Mouse (Mus musculus): ENCODE results near the gene Rab3d.

The Rab3d gene

GRCm38 (mm10) chr9:21918035-21918592 is at the start of gene Rab3d:
Gene Rab3d, minus strand, starts transcription at chr9:21918192.
- peak; percentile 99 for DNase-seq

DNA sequence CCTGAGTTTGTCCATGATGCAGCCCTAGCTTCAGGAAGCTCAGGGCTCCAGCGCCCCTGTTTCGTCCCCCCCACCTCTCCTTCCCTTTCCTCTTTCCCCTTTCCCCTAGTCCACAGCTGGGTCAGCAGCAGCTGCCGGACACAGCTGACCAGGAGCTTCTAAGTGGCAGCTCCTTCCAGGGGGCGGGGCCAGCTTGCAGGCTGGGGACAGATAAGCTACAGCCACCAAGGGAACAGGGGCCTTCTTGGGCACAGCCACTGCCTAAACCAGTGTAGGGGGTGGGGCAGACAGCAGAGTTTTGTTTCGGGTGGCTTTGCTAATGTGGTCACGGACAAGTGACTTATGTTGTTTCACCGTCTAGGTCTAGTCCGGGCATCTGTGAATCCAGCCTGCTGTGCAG is 45.4 kb upstream of the Rab3d start, which contains the start of gene Epor:
TSS of gene Epor (minus strand) at position 90 of the 400 bp plus-strand sequence.
- peak; percentile 96 for DNase-seq

DNA sequence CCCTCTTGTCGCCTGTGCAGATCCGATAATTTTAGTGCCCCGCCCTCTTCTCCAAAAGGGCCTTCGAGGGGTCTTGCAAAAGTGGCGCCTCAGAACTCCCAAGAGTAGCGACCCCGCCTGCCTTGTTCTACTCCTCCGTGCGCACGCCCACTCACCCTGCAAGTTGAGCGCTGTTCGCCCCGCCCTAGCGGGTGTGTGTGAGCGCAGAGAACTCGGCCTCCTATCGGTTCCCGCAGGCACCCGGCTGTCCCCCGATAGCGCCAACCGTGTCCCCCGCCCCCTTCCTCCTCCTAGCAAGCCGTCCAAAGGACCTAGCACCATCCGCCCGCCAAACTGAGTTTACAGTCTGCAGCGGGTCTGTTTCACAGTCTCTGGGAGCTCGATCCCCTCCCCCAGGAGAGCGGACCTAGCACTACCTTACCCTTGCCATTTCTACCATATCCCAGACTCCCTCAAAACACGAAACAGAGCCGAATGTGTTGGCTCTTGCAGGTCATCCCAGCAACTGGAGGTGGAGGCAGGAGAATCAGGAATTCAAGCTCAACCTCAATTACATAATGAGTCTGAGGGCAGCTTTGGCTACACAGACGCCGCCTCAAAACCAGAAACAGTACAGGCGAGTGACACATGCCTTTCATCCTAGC is 44.5 kb upstream of the Rab3d start:
- peak; percentile 99 for DNase-seq

GRCm38 (mm10) chr9:21962010-21962409 is 44.0 kb upstream of the Rab3d start:
- DNase-seq, result no peak

DNA sequence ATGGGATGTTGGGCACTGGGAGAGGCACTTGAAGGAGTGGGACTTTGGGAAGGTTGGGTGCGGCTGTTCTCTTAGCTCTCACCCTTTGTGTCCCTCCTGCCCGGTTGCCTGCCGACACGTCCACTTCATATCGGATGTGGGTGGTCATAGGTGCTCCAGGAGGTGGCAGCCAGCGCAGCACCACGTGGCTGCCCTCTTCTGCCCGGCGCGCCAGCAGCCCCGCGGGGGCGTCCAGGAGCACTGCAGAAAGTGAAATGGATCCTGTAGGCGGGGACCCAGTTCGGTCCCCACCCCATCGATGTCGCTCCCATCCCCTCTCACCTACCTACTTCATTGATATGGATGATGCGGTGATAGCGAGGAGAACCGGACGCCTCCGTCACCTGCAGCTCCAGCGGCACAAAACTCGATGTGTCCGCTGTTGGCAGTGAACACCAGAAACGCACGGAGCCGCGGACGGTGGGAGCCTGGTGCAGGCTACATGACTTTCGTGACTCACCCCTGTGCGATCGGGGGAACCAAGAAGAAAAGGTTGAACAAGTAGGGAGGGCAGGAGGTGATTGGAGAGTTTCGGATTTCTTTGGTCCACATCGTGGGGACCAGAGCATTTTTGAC is 43.5 kb upstream of the Rab3d start:
- peak; percentile 72 for DNase-seq

- peak; percentile 59 for DNase-seq
These were observed 42.7 kb upstream of the Rab3d start for GRCm38 (mm10) chr9:21960558-21961208.

- no peak for DNase-seq
These were observed 42.1 kb upstream of the Rab3d start for GRCm38 (mm10) chr9:21960135-21960534.

- no peak for DNase-seq
These were observed 41.3 kb upstream of the Rab3d start for GRCm38 (mm10) chr9:21959244-21959643.

GRCm38 (mm10) chr9:21958372-21958771 is 40.4 kb upstream of the Rab3d start:
- DNase-seq, result no peak

DNA sequence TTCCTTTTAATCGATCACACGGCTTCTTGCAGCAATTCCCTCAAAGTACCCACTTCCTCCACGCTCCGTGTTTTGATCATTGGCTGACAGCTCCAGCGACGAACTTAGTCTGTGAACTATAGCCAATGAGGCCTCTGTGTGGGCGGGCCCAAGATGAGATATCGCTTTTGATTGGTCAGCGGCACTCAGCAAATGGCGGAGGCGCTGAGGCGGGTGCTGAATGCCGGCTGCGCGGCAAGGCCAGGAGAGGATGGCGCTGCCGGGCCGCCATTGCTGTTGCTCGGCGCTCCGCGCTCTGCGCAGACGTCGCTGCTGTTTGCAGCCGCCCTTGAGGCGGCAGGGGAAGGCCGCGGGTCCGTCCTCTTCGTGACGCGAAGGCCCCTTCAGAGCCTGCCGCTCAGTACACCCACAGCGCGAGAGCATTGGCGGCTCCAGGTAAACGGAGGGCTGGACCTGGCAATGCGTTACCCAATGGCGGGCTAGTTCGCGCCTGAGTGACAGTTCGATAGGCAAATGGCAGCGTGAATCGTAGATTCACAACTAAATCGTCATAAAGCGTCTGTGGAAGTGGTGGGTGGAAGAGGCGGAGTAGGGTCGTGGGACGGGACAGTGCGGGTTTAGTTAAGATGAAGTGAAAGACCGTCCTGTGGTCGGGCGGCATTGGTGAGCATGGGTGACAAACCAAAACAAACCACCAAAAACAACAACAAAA is 37.7 kb upstream of the Rab3d start, which contains the start of gene Swsap1:
TSS of gene Swsap1 (plus strand) at position 186 of the 712 bp plus-strand sequence.
- peak; percentile 96 for DNase-seq

DNA sequence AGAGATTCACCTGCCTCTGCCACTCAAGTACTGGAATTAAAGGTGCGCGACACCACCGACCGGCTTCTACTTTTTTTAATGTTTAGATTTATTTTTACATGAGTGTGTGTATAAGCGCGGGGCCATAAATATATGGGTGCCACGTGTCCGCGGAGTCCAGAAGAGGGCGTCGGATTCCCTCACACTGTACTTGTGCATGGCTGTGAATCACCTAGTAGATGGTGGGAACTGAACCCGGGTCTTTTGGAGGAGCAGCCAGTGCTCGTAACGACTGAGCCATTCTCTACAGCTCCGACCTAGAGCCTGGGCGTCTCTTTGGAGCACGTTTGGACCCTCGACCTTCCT is 37.2 kb upstream of the Rab3d start:
- peak; percentile 74 for DNase-seq

DNA sequence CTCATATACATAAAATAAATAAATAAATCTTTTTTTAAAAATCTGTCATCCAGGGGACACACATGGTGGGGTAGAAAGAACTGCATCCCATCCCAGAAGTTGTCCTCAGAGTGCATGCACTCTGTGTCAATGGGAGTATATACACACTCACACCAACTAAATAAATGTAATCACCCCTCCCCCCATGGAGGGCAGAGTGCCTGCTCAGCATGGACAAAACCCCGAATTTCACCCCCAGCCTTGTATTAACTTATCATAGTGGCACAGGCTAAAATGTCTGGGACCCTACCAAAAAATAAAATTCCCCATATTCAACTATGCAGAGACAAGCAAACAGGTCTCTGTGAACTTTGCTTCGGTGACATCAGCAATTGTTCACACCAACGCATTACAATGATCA is 36.6 kb upstream of the Rab3d start:
- no peak for DNase-seq

GRCm38 (mm10) chr9:21953600-21953999 is 35.6 kb upstream of the Rab3d start:
- DNase-seq, result no peak

- DNase-seq, result peak; percentile 33
These were observed 34.0 kb upstream of the Rab3d start for GRCm38 (mm10) chr9:21951977-21952376.

DNA sequence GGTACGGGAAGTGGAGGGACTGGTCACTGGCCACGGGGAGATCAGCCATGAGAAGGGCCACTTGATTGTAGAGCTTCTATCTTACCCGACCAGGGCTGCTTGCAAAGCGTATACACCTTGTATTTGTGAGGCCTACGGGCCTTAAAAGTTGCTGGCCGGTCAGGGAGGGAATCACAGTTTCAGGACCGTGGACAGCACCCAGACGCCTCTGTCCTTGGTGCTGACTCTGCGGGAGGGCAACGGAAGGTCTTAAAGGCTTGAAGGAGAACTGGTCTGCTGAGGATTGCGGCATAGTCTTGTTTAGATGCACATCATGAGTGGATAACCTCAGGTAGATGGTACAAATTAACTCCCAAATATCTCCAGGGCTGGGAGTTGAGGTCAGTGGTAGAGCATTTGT is 32.3 kb upstream of the Rab3d start:
- DNase-seq, result peak; percentile 72

GRCm38 (mm10) chr9:21948790-21949189 is 30.8 kb upstream of the Rab3d start:
- DNase-seq, result no peak

- no peak for DNase-seq
These were observed 30.2 kb upstream of the Rab3d start for GRCm38 (mm10) chr9:21948146-21948545.

- DNase-seq, result peak; percentile 55
These were observed 29.6 kb upstream of the Rab3d start for GRCm38 (mm10) chr9:21947540-21948130.

DNA sequence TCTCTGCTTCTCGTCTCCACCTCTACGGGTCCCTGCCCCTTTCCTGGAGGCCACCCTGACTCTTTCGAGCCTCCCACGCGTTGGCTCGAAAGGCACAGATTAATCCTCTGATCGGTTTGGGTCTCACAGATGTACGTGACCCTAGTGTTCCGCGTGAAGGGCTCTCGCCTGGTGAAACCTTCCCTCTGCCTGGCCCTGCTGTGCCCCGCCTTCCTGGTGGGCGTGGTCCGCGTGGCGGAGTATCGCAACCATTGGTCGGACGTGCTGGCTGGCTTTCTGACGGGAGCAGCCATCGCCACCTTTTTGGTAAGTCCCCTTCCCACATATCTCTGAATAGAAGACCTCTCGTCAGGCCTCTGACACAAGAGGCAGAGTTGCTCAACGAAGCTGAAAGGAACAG is 26.3 kb upstream of the Rab3d start:
- peak; percentile 61 for DNase-seq

DNA sequence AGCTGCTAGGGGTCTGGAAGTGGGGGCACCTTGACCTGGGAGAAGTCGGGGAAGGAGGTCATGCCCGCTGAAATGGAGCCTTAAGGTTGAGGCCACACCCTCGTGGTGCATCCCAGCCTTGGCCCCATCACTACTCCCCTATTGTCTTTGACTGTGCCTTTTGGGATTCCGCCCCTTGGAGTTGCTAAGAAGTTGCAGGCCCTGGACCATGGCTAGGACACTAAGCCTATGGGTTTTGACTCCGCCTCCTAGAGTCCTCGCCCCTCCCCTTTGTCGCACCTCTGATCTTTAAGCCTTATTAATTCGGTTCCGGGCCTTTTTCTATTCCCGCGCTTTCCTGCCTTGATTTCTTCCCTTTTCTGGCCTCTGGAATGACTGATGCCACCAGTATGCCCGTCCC is 25.6 kb upstream of the Rab3d start:
- DNase-seq, result no peak

GRCm38 (mm10) chr9:21943046-21943445 is 25.1 kb upstream of the Rab3d start:
- DNase-seq, result no peak

- DNase-seq, result no peak
These were observed 20.4 kb upstream of the Rab3d start for GRCm38 (mm10) chr9:21938234-21938855.

Measured in liver (tissue).